Mouse (Mus musculus) embryo, embryonic 11.5 days (tissue): ENCODE measurements at regions not wholly inside any gene's neighbourhood (a gene's known extent, or its start where the extent isn't known, plus 50 kb on each side); places are given as distances from the start of the nearest gene placed in this dataset.

Experiments
- DNase-seq: peaks from one replicate; pipeline ENCODE4 v3.0.0-alpha.2; 2012; ENCODE audit warnings: low read depth, low spot score

GRCm38 (mm10) chr7:135817868-135818267 is 101.7 kb upstream of the Mki67 start:
- DNase-seq = no peak

DNA sequence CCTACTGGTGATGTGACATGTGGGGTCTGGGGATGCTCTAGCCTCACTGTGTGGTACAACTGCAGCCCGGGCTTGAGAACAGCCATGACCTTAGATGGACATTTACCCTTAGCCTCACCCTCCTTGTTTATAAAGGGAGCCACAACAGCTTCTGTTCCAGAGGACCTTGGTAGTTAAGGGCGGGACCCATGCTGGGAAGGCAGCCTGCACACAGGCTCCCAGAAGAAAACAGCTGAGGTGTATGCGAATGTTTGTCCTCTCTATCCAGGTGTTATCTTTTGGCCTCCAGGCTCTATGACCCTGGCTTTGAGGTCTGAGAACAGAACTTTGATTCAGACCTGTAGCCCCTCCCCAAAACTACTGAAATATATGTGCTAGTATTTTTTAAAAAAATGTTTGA is 102.1 kb upstream of the Mki67 start:
- DNase-seq = no peak

DNA sequence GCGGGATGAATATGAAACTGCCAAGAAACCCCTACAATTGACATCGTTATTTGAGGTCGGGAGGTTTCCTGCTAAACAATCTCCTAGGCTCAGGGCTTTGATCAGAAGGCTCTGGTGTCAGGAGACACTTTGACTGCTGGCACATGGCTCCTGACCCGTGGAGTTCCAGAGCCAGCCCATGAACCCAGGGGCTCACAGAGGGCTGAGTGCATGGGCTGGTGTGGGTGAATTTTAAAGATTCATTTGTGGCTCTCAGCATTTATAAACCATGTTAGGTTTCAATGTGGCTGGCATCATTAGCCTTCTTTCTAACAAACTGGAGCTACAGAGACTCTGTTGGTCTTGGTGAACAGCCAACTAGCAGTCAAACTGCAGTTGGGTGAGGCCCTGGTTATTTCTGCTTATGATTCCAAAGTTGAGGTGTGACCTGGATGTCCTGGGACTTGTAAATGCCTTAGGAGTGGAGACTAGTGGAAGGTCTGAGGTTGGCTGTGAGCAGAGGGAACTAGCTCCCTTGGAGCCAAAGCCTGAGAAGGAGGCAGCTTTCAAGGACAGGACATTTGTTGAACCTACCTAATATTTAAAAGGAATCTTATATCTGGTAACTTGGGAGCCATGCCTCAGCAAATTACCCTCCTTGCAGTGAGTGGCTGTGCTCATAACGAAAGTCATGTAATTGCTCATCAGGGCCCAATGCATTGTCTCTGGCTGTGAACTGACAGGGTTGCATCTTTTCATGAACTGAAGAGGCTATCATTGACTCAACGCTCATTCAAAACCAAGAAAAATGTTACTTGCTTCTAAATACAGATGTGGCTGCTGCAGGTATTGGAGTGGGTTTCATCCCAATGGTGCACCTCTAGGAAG is 108.0 kb upstream of the Mki67 start:
- no peak for DNase-seq

- no peak for DNase-seq
Measured at GRCm38 (mm10) chr7:135829246-135829645, 113.1 kb upstream of the Mki67 start.

- no peak for DNase-seq
Measured at GRCm38 (mm10) chr7:135833425-135833824, 117.3 kb upstream of the Mki67 start.

DNA sequence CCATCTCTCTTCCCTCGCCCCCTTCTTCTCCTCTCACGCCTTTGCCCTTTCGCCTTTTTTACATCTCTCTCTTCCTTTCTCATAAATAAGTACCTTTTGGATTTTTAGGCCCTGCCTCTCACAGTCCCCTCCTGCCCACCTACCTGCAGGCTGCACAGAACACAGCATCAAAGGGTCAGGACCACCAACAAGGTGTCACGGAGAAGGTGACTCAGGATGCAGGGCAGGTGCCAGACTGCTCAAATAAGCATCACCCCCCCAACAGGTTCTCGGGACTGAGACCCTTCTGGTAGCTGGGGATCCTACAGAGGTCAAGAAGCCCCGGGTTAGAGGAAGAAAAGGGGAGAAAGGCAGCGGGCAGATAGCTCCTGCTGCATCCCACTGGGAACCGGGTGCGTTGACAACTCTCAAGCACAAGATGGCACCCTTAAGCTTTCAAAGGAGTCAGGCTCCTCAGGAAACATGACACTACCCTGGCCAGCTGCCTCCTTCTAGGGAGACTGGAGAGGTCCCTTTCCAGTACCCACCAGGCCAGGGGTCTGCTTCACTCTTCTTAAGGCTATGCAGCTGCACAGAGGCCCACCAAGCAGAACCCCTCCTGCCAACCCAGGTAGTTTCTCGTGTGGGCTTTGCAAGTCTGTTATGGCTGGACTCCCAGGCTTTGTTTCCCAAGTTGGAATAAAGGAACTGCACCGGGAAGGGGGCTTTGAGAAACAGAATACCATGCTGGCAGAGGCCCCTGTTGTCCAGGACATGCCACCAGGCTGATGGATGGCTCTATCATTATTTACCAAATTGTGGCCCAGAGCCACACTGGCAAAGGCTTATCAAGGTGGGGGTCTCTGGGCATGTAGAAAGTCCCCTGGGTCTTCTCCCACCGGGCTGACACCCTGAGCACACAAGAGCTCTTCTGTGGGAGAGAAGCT is 120.9 kb upstream of the Mki67 start:
- peak; percentile 70 for DNase-seq

GRCm38 (mm10) chr7:135844018-135844417 is 127.9 kb upstream of the Mki67 start:
- no peak for DNase-seq

GRCm38 (mm10) chr7:135847304-135847703 is 131.1 kb upstream of the Mki67 start:
- no peak for DNase-seq

GRCm38 (mm10) chr7:135848170-135848569 is 132.0 kb upstream of the Mki67 start:
- no peak for DNase-seq

DNA sequence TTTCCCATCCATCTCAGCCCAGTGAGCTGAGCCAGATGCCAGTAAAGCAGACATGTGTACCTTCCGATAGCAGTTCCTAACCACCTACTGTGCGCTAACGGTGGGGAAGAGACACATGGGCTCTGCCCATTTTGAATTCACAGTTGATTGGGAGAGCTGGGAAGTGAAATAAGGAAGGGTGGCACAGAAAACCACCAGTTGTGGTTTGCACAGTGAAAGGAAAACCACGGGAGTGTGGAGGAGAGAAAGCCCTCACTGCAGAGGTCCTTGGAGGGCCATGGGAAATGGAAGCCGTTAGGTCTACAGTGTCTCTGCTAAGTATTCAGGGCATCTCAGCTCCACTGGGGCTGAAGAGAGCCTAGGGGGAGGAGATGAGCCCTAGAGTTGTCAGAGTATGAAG is 132.7 kb upstream of the Mki67 start:
- DNase-seq = no peak

DNA sequence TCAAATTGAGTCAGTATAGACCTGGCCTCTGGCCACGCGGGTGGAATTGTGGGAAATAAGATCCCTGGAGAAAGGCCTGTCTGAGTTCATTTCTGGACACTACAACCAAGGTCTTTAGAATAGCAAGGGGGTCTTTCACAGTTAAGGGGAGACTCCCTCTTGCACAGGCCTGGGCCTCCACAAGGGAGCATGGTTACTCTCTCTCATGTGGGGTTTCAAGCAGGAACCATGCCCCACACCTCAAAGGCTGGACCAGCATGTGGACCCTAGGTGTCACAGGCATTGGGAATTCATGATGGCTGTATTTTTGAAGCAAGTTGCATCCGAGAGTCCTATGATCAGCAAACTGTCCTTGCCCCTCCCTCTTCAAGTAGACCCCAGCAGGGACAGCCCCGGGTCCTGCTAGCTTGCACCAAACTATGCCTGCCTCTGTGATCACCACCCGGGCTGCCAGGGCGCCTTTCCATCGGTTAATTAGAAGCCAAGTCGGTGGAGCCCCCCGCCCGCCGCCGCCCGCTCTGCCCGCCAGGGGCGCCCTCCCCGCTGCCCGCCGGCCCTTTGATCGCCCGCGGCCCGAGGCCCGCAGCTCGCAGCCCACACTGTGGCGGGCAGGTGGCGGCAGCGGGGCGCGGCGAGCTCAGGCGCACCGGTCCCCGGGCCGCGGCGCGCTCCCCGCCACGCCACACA is 137.1 kb upstream of the Mki67 start:
- no peak for DNase-seq

DNA sequence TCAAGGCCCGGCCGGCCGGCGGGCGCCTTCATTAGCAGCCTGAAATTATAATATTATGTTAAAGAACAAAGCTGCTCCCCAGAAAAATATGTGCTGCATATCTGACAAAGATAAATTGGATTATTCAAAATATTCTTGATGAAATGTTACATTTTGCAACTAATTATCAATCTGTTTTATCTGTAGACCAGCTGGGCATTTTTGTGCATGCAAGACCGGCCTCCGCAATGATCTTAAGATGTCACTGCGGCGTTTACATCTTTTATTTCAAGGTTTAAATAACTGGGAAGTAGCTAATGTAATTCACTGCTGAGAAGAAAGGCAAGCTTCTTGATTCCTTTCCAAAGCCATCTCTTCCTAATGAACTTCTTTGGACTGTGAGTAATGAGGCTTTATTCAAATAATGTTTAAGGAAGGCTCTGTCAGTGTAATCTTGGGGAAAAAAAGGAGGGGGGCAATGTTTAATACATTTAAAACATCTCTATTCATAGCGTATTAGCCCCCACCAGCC is 137.7 kb upstream of the Mki67 start:
- DNase-seq = no peak

- DNase-seq = no peak
Measured at GRCm38 (mm10) chr7:135860288-135860687, 144.1 kb upstream of the Mki67 start.

- no peak for DNase-seq
Measured at GRCm38 (mm10) chr7:135860741-135861408, 144.7 kb upstream of the Mki67 start.

- no peak for DNase-seq
Measured at GRCm38 (mm10) chr7:135861409-135861805, 145.2 kb upstream of the Mki67 start.

GRCm38 (mm10) chr7:135863581-135864426 is 147.6 kb upstream of the Mki67 start:
- peak; percentile 61 for DNase-seq

- DNase-seq = no peak
Measured at GRCm38 (mm10) chr7:135870981-135871380, 154.8 kb upstream of the Mki67 start.

GRCm38 (mm10) chr7:135877091-135877874 is 161.1 kb upstream of the Mki67 start:
- no peak for DNase-seq

- DNase-seq = no peak
Measured at GRCm38 (mm10) chr7:135878750-135879149, 162.6 kb upstream of the Mki67 start.
